Mouse (Mus musculus): ENCODE measurements around the gene Mllt10. TPM values are rescaled to one million over a fixed set of nuclear protein-coding genes. Genes with fewer than 3 reads are reported as not detected.

The Mllt10 gene
- polyA plus RNA-seq, 1 experiment: 9.2 TPM

GRCm38 (mm10) chr2:18045143-18045780 lies 9.8 kb upstream of the Mllt10 start:
- no peak overlapping the region for H3K27ac ChIP-seq (replicated peaks; ENCODE audit: low read depth, low read length)
- no peak overlapping the region for H3K4me3 ChIP-seq (ENCODE audit: insufficient read depth, low read depth, low read length)
- H3K4me1 ChIP-seq (ENCODE audit: control insufficient read depth, insufficient read depth, insufficient read length, low read length): peaks cover 9% of the 10 kb centered on the region; the same call in 1 of the 2 replicates

- no peak overlapping the region for H3K27ac ChIP-seq (replicated peaks; ENCODE audit: low read depth, low read length)
- H3K4me1 ChIP-seq (ENCODE audit: control insufficient read depth, insufficient read depth, insufficient read length, low read length): peaks cover 9% of the 10 kb centered on the region; the same call in 1 of the 2 replicates
- H3K4me3 ChIP-seq (ENCODE audit: insufficient read depth, low read depth, low read length): 0 out of 2 replicates have a peak overlapping the region, but pooled peaks have one; percentile 97
Measured at GRCm38 (mm10) chr2:18045781-18046181, 9.3 kb upstream of the Mllt10 start.

- H3K4me3 ChIP-seq (ENCODE audit: insufficient read depth, low read depth, low read length): peak overlapping the region; percentile 97
- H3K4me1 ChIP-seq (ENCODE audit: control insufficient read depth, insufficient read depth, insufficient read length, low read length): peaks cover 9% of the 10 kb centered on the region; the same call in 1 of the 2 replicates
Measured at GRCm38 (mm10) chr2:18046186-18046585, 8.9 kb upstream of the Mllt10 start.

GRCm38 (mm10) chr2:18046758-18047645 lies 8.0 kb upstream of the Mllt10 start:
- H3K4me3 ChIP-seq (ENCODE audit: insufficient read depth, low read depth, low read length): peak overlapping the region; percentile 97
- H3K4me1 ChIP-seq (ENCODE audit: control insufficient read depth, insufficient read depth, insufficient read length, low read length): peaks cover 9% of the 10 kb centered on the region; the same call in 1 of the 2 replicates
- H3K27ac ChIP-seq (replicated peaks; ENCODE audit: low read depth, low read length): peak overlapping the region; percentile 61; the same call in 1 of the 2 replicates

More at GRCm38 (mm10) chr2:18046186-18046585, 8.9 kb upstream of the Mllt10 start:
- no peak overlapping the region for H3K27ac ChIP-seq (replicated peaks; ENCODE audit: low read depth, low read length)

GRCm38 (mm10) chr2:18047646-18048452 lies 7.2 kb upstream of the Mllt10 start:
- H3K4me3 ChIP-seq (ENCODE audit: insufficient read depth, low read depth, low read length): peak overlapping the region; percentile 97

GRCm38 (mm10) chr2:18048453-18049075 lies 6.5 kb upstream of the Mllt10 start, which contains the start of gene Skida1:
Gene Skida1, minus strand, starts transcription at chr2:18049051.
- Histone ChIP-seq H3K4me1 (ENCODE audit: control insufficient read depth, insufficient read depth, insufficient read length, low read length) (peaks cover 9% of the 10 kb centered on the region; the same call in 1 of the 2 replicates), H3K4me3 (ENCODE audit: insufficient read depth, low read depth, low read length) (peak within 1 kb of the TSS; percentile 97), H3K27ac (replicated peaks; ENCODE audit: low read depth, low read length) (peak within 1 kb of the TSS; percentile 57)

More at GRCm38 (mm10) chr2:18047646-18048452, 7.2 kb upstream of the Mllt10 start:
- Histone ChIP-seq H3K27ac (replicated peaks; ENCODE audit: low read depth, low read length) (peak overlapping the region; percentile 57), H3K4me1 (ENCODE audit: control insufficient read depth, insufficient read depth, insufficient read length, low read length) (peaks cover 9% of the 10 kb centered on the region; the same call in 1 of the 2 replicates)

- Histone ChIP-seq H3K4me1 (ENCODE audit: control insufficient read depth, insufficient read depth, insufficient read length, low read length) (peaks cover 9% of the 10 kb centered on the region; the same call in 1 of the 2 replicates), H3K4me3 (ENCODE audit: insufficient read depth, low read depth, low read length) (peak overlapping the region; percentile 40), H3K27ac (replicated peaks; ENCODE audit: low read depth, low read length) (peak overlapping the region; percentile 41)
Measured at GRCm38 (mm10) chr2:18049279-18049821, 5.7 kb upstream of the Mllt10 start.

- Histone ChIP-seq H3K4me1 (ENCODE audit: control insufficient read depth, insufficient read depth, insufficient read length, low read length) (peaks cover 9% of the 10 kb centered on the region; the same call in 1 of the 2 replicates), H3K27ac (replicated peaks; ENCODE audit: low read depth, low read length) (no peak overlapping the region), H3K4me3 (ENCODE audit: insufficient read depth, low read depth, low read length) (peak overlapping the region; percentile 40; the same call in 1 of the 2 replicates)
Measured at GRCm38 (mm10) chr2:18050018-18050417, 5.0 kb upstream of the Mllt10 start.

GRCm38 (mm10) chr2:18050541-18050985 lies 4.5 kb upstream of the Mllt10 start:
- Histone ChIP-seq H3K27ac (replicated peaks; ENCODE audit: low read depth, low read length) (peak overlapping the region; percentile 34; the same call in 1 of the 2 replicates), H3K4me3 (ENCODE audit: insufficient read depth, low read depth, low read length) (peak overlapping the region; percentile 47), H3K4me1 (ENCODE audit: control insufficient read depth, insufficient read depth, insufficient read length, low read length) (peaks cover 9% of the 10 kb centered on the region; the same call in 1 of the 2 replicates)

- Histone ChIP-seq H3K27ac (replicated peaks; ENCODE audit: low read depth, low read length) (no peak overlapping the region), H3K4me3 (ENCODE audit: insufficient read depth, low read depth, low read length) (no peak overlapping the region)
Measured at GRCm38 (mm10) chr2:18051026-18051830, 3.8 kb upstream of the Mllt10 start.

GRCm38 (mm10) chr2:18051831-18052170 lies 3.2 kb upstream of the Mllt10 start:
- H3K27ac ChIP-seq (replicated peaks; ENCODE audit: low read depth, low read length): no peak overlapping the region
- no peak overlapping the region for H3K4me3 ChIP-seq (ENCODE audit: insufficient read depth, low read depth, low read length)
- peaks cover 3% of the 10 kb centered on the region; the same call in 1 of the 2 replicates for H3K4me1 ChIP-seq (ENCODE audit: control insufficient read depth, insufficient read depth, insufficient read length, low read length)

More at GRCm38 (mm10) chr2:18051026-18051830, 3.8 kb upstream of the Mllt10 start:
- H3K4me1 ChIP-seq (ENCODE audit: control insufficient read depth, insufficient read depth, insufficient read length, low read length): peaks cover 3% of the 10 kb centered on the region; the same call in 1 of the 2 replicates

GRCm38 (mm10) chr2:18052581-18052980 lies 2.5 kb upstream of the Mllt10 start:
- H3K4me3 ChIP-seq (ENCODE audit: insufficient read depth, low read depth, low read length): no peak overlapping the region
- no peak overlapping the region for H3K27ac ChIP-seq (replicated peaks; ENCODE audit: low read depth, low read length)
- peaks cover 3% of the 10 kb centered on the region; the same call in 1 of the 2 replicates for H3K4me1 ChIP-seq (ENCODE audit: control insufficient read depth, insufficient read depth, insufficient read length, low read length)

Data from brown adipose tissue, adult 24 weeks (tissue).